Mouse (Mus musculus) gonadal fat pad, adult 2 months (tissue): ENCODE data around the gene Macrod2. TPM values are rescaled to one million over a fixed set of nuclear protein-coding genes. Genes with fewer than 3 reads are reported as not detected.

ENCODE experiments used
- DNase-seq: peaks from one replicate; pipeline ENCODE4 v3.0.0-alpha.2; 2012; ENCODE audit warnings: low read depth
- polyA plus RNA-seq: library from polyadenylated mRNA; depleted of rRNA; stranded (reverse); fragments of >200 nt; gene quantifications from 2 replicates; pipeline ENCODE4 v1.2.3, GENCODE M21; 2012

Macrod2 gene
- polyA plus RNA-seq, 1 experiment, result 2.5 TPM

GRCm38 (mm10) chr2:140790363-140790762 is 395.3 kb downstream of the Macrod2 start:
- DNase-seq, result no peak

GRCm38 (mm10) chr2:140793886-140794608 is 398.9 kb downstream of the Macrod2 start:
- DNase-seq, result no peak

- DNase-seq, result no peak
These were observed 416.6 kb downstream of the Macrod2 start for GRCm38 (mm10) chr2:140811693-140812092.

GRCm38 (mm10) chr2:140819391-140820120 is 424.4 kb downstream of the Macrod2 start:
- no peak for DNase-seq

GRCm38 (mm10) chr2:140822378-140822777 is 427.3 kb downstream of the Macrod2 start:
- DNase-seq, result no peak

- DNase-seq, result peak; percentile 77
These were observed 431.1 kb downstream of the Macrod2 start for GRCm38 (mm10) chr2:140826241-140826640.

- DNase-seq, result no peak
These were observed 433.8 kb downstream of the Macrod2 start for GRCm38 (mm10) chr2:140828859-140829258.

GRCm38 (mm10) chr2:140830086-140830485 is 435.0 kb downstream of the Macrod2 start:
- no peak for DNase-seq

GRCm38 (mm10) chr2:140839371-140839770 is 444.3 kb downstream of the Macrod2 start:
- DNase-seq, result no peak

GRCm38 (mm10) chr2:140839880-140840279 is 444.8 kb downstream of the Macrod2 start:
- DNase-seq, result peak; percentile 54

GRCm38 (mm10) chr2:140844030-140844429 is 448.9 kb downstream of the Macrod2 start:
- DNase-seq, result no peak

- no peak for DNase-seq
These were observed 452.8 kb downstream of the Macrod2 start for GRCm38 (mm10) chr2:140847817-140848428.

- DNase-seq, result no peak
These were observed 458.4 kb downstream of the Macrod2 start for GRCm38 (mm10) chr2:140853538-140853937.

- DNase-seq, result no peak
These were observed 466.2 kb downstream of the Macrod2 start for GRCm38 (mm10) chr2:140861356-140861755.

GRCm38 (mm10) chr2:140862736-140863135 is 467.6 kb downstream of the Macrod2 start:
- DNase-seq, result no peak

- no peak for DNase-seq
These were observed 470.5 kb downstream of the Macrod2 start for GRCm38 (mm10) chr2:140865636-140866035.

- DNase-seq, result peak; percentile 14
These were observed 472.0 kb downstream of the Macrod2 start for GRCm38 (mm10) chr2:140867116-140867515.

- no peak for DNase-seq
These were observed 490.1 kb downstream of the Macrod2 start for GRCm38 (mm10) chr2:140885176-140885575.

- DNase-seq, result no peak
These were observed 495.6 kb downstream of the Macrod2 start for GRCm38 (mm10) chr2:140890683-140891082.

GRCm38 (mm10) chr2:140896396-140897082 is 501.4 kb downstream of the Macrod2 start:
- DNase-seq, result no peak

GRCm38 (mm10) chr2:140898408-140898985 is 503.4 kb downstream of the Macrod2 start:
- no peak for DNase-seq

- DNase-seq, result no peak
These were observed 510.2 kb downstream of the Macrod2 start for GRCm38 (mm10) chr2:140905331-140905730.
